ENCODE assay signal across 8 mouse cellular contexts in genomic region chr1:143917623-143918022, GRCm38 (mm10).
A peak's percentile ranks its signal among the peaks of the same experiment; 100 is the strongest.
DNase-seq lines count a peak whose midpoint lies in the region; ATAC-seq and TF ChIP-seq lines count a peak whose summit lies in the region.

No protein-coding gene starts in this region.

- H3K27ac ChIP-seq in forebrain, embryonic 15.5 days (replicated peaks) = no peak overlapping the region
- no peak overlapping the region for H3K27ac ChIP-seq in forebrain, embryonic 12.5 days
- peak overlapping the region; percentile 58; the same call in 1 of the 2 replicates for H3K27ac ChIP-seq in left cerebral cortex, adult 2 months
- no peak overlapping the region for H3K27ac ChIP-seq in midbrain, embryonic 15.5 days

- peaks cover 7% of the 10 kb centered on the region; the same call in 1 of the 2 replicates for H3K4me1 ChIP-seq in forebrain, embryonic 15.5 days
- peaks cover 9% of the 10 kb centered on the region for H3K4me1 ChIP-seq in forebrain, embryonic 12.5 days
- H3K4me1 ChIP-seq in midbrain, embryonic 15.5 days = peaks cover 12% of the 10 kb centered on the region; the same call in 1 of the 2 replicates

- H3K27me3 ChIP-seq in forebrain, embryonic 15.5 days = no peaks in the 10 kb centered on the region
- no peaks in the 10 kb centered on the region; the same call in 1 of the 2 replicates for H3K27me3 ChIP-seq in forebrain, embryonic 12.5 days
- H3K27me3 ChIP-seq in midbrain, embryonic 15.5 days (replicated peaks) = no peaks in the 10 kb centered on the region

- no peaks in the 10 kb centered on the region for H3K36me3 ChIP-seq in forebrain, embryonic 15.5 days
- no peaks in the 10 kb centered on the region for H3K36me3 ChIP-seq in forebrain, embryonic 12.5 days (replicated peaks)
- no peaks in the 10 kb centered on the region for H3K36me3 ChIP-seq in midbrain, embryonic 15.5 days (replicated peaks)

- H3K4me3 ChIP-seq in forebrain, embryonic 15.5 days = no peak overlapping the region
- no peak overlapping the region for H3K4me3 ChIP-seq in forebrain, embryonic 12.5 days (replicated peaks)
- H3K4me3 ChIP-seq in left cerebral cortex, adult 2 months = no peak overlapping the region
- no peak overlapping the region for H3K4me3 ChIP-seq in midbrain, embryonic 15.5 days

- intact Hi-C loops in left cerebral cortex, adult 2 months (cut with DNase I) = loop anchor here (1.0 to 5.0 kb wide), 4 partner anchors 85 to 250 kb away; partner anchors contain the start of gene Rgs2

- no peak overlapping the region for H3K4me2 ChIP-seq in forebrain, embryonic 15.5 days (replicated peaks)
- no peak overlapping the region for H3K4me2 ChIP-seq in forebrain, embryonic 12.5 days
- no peak overlapping the region for H3K4me2 ChIP-seq in midbrain, embryonic 15.5 days

- TF ChIP-seq CTCF in left cerebral cortex, adult 2 months (IDR thresholded peaks at IDR 0.05) = no peak

- no peaks in the 10 kb centered on the region for H3K9me3 ChIP-seq in forebrain, embryonic 15.5 days
- H3K9me3 ChIP-seq in forebrain, embryonic 12.5 days = no peaks in the 10 kb centered on the region
- H3K9me3 ChIP-seq in midbrain, embryonic 15.5 days = no peaks in the 10 kb centered on the region

- 68% methylated on average over 5 of the region's 5 CpGs for WGBS in forebrain, embryonic 15.5 days
- 85% methylated on average over 5 of the region's 5 CpGs for WGBS in forebrain, embryonic 12.5 days
- WGBS in midbrain, embryonic 15.5 days = 77% methylated on average over 5 of the region's 5 CpGs

- peak; percentile 69; the same call in 1 of the 2 replicates for ATAC-seq in forebrain, embryonic 15.5 days (replicated peaks)
- ATAC-seq in forebrain, embryonic 12.5 days (ENCODE audit: low FRiP score) = no peak
- ATAC-seq in midbrain, embryonic 15.5 days (replicated peaks) = no peak

- peak; percentile 26 for DNase-seq in T-cell, adult 2 months (ENCODE audit: low spot score)
- DNase-seq in gastrocnemius, postnatal 10 days = peak; percentile 8
- DNase-seq in left cerebral cortex, adult 2 months (ENCODE audit: extremely low spot score in 1 of 2, low spot score in 2 of 2) = peak; percentile 29 to 46
- DNase-seq in natural killer cell, adult 2 months (ENCODE audit: low spot score in 2 of 2) = peak; percentile 14 to 29
- DNase-seq in embryo, embryonic 10 days (ENCODE audit: low spot score) = no peak

- H3K9ac ChIP-seq in forebrain, embryonic 15.5 days (replicated peaks) = no peak overlapping the region
- H3K9ac ChIP-seq in forebrain, embryonic 12.5 days = no peak overlapping the region
- H3K9ac ChIP-seq in midbrain, embryonic 15.5 days = no peak overlapping the region
